Mouse (Mus musculus) E14TG2a.4 (cell line): ENCODE results near the gene Sypl.

Experiments
- H3K27me3 ChIP-seq: 2 replicates; pipeline ENCODE4 v1.6.1; 2014; ENCODE audit warnings: low read length, control low read depth; ENCODE audit not compliant: insufficient read depth
- H3K36me3 ChIP-seq: 2 replicates; pipeline ENCODE4 v1.6.1; 2014; ENCODE audit warnings: low read length, control low read depth; ENCODE audit not compliant: insufficient read depth
- H3K4me1 ChIP-seq: replicated peaks from 2 replicates; pipeline ENCODE4 v1.6.1; 2014; ENCODE audit warnings: low read depth, low read length, control low read depth
- H3K4me3 ChIP-seq: replicated peaks from 2 replicates; pipeline ENCODE4 v1.5.1; 2014; ENCODE audit warnings: mild to moderate bottlenecking, low read length
- H3K9me3 ChIP-seq: 2 replicates; pipeline ENCODE4 v1.6.1; 2014; ENCODE audit warnings: low read length, control low read depth
- CTCF ChIP-seq: conservative IDR thresholded peaks from 2 replicates; pipeline ENCODE4 v1.5.1; 2014; ENCODE audit warnings: low read length
- NANOG ChIP-seq: IDR thresholded peaks from 2 replicates; pipeline ENCODE4 v1.6.1; 2014; ENCODE audit warnings: borderline replicate concordance, low read length, mixed read lengths
- POU5F1 ChIP-seq: IDR thresholded peaks from 2 replicates; pipeline ENCODE4 v1.6.1; 2014; ENCODE audit warnings: low read length, borderline replicate concordance

Sypl gene

DNA sequence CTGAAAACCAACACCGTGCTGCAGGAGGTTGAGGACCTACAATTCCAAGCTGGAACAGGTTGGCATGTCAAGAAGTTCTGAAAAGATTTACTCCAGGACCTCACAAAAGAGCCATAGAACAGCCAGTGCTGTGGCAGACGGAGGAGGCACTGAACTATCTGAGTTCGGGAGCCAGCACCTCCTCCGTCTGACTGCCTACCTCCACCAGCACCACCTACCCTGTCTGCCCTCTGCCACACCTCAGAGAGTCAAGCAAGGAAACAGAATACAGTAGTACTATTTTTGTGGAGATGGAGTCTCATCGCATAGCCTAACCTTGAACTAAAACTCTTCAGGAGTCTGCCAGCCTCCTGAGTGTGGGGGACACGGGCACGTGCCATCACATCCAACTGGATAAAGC, 23.1 kb upstream of the Sypl start:
- no peak for TF ChIP-seq POU5F1
- no peak for TF ChIP-seq CTCF
- TF ChIP-seq NANOG = no peak
- Histone ChIP-seq H3K4me1 (peaks cover 17% of the 10 kb centered on the region), H3K9me3 (no peaks in the 10 kb centered on the region), H3K36me3 (no peaks in the 10 kb centered on the region), H3K4me3 (no peak overlapping the region), H3K27me3 (peaks cover 25% of the 10 kb centered on the region)

DNA sequence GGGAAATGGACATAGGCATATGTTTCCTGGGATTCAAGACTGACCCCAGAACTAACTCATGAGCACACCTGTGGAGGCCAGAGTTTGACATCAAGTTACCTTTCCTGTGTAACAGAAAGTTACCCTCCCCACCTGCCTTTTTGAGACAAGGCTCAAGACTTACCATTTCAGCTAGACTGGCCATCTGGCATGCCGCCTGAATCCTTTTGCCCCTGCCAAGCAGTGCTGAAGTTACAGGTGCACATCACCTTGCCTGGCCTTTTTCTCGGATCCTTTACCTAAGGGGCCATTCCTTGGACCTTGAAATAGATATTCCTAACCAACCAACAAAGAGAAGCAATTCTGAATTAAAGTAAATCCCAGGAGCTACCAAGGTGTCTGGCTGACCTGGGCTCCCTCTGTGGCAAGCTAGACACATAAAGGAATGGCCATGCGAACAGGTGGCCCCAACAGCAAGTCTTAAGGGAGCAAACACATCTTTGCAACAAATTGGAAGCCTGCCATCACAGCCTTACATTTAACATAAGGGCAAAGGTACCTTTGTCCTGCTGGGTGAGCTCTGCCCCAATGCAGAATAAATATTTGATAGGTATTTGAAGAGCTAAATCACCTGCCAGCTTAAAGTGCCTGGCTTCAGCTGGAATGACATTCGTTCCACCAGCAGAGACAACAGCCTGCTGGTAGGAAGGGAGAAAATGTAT, 17.3 kb upstream of the Sypl start:
- Histone ChIP-seq H3K36me3 (no peaks in the 10 kb centered on the region), H3K27me3 (peaks cover 19% of the 10 kb centered on the region; the same call in 1 of the 2 replicates), H3K4me3 (no peak overlapping the region), H3K4me1 (no peaks in the 10 kb centered on the region), H3K9me3 (no peaks in the 10 kb centered on the region)
- TF ChIP-seq POU5F1 (no peak), CTCF (no peak), NANOG (no peak)

DNA sequence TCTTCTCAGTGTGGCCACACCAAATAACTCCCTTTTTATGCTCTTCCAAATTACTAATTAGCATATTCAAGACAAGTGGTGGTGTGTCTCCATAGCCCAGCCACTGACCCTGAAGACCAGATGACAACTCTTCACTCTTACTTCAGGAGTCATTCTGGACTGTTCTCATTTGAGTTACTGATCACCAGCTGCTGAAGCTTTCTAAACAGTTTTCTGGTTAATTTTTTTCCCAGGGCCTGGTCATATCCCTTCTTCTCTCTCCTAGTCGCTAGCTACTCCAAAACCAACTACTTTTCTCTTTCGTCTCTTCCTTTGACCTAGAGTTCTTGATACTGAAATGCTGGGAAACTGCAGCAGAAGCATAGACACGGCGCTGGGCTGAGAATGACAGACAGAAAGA, 12.6 kb upstream of the Sypl start:
- TF ChIP-seq NANOG (no peak), POU5F1 (no peak), CTCF (no peak)

DNA sequence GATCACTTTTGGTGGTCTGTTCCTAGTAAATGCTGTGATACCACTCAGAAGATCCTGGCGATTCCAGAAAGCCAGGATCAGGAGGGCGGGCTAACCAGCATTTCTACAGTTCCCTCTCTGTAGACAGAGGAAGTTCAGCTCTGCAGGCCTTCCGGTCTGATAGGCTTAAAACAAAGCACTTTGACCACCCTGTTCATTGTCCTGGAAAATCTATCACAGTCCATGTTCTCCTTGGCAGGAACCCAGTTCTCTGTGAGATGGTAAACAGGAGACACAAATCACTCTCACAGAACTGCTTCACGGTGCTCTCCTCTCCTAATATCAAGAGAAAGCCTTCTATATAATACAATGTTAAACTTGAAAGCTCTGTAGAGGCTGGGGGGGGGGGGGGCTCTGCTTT, 10.3 kb upstream of the Sypl start:
- no peaks in the 10 kb centered on the region for H3K27me3 ChIP-seq
- H3K4me1 ChIP-seq = no peaks in the 10 kb centered on the region
- no peak overlapping the region for H3K4me3 ChIP-seq
- H3K9me3 ChIP-seq = 0 out of 2 replicates have a peak, but pooled peaks cover 6% of the 10 kb centered on the region
- no peak for TF ChIP-seq POU5F1
- no peak for TF ChIP-seq CTCF
- no peak for TF ChIP-seq NANOG
- H3K36me3 ChIP-seq = no peaks in the 10 kb centered on the region

More for the DNA sequence above, 12.6 kb upstream of the Sypl start:
- H3K27me3 ChIP-seq = peaks cover 15% of the 10 kb centered on the region; the same call in 1 of the 2 replicates
- no peak overlapping the region for H3K4me3 ChIP-seq
- no peaks in the 10 kb centered on the region for H3K36me3 ChIP-seq
- H3K4me1 ChIP-seq = no peaks in the 10 kb centered on the region
- H3K9me3 ChIP-seq = 0 out of 2 replicates have a peak, but pooled peaks cover 6% of the 10 kb centered on the region

DNA sequence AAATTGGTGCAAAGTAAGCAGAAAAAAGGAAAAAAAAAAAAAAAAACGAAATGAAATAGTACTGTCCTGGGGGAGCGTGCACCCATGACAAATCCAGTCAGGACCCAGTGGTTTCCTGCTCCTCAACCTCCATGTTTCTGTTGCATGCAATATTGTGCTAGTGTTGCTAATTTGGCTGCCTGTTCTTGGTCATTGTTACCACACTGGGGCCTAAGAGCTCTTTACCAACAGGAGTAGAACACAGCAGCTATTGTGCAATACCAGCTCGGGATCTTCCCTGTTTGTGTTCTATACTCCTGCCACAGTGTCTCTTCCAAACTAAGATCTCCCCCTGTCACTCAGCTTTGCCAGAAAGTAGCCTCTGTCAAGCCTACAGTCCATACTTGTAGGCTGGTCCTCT, 9.7 kb upstream of the Sypl start:
- no peaks in the 10 kb centered on the region for H3K4me1 ChIP-seq
- H3K4me3 ChIP-seq = no peak overlapping the region
- no peaks in the 10 kb centered on the region for H3K36me3 ChIP-seq
- TF ChIP-seq NANOG (no peak), CTCF (no peak), POU5F1 (no peak)
- no peaks in the 10 kb centered on the region for H3K27me3 ChIP-seq
- 0 out of 2 replicates have a peak, but pooled peaks cover 6% of the 10 kb centered on the region for H3K9me3 ChIP-seq

DNA sequence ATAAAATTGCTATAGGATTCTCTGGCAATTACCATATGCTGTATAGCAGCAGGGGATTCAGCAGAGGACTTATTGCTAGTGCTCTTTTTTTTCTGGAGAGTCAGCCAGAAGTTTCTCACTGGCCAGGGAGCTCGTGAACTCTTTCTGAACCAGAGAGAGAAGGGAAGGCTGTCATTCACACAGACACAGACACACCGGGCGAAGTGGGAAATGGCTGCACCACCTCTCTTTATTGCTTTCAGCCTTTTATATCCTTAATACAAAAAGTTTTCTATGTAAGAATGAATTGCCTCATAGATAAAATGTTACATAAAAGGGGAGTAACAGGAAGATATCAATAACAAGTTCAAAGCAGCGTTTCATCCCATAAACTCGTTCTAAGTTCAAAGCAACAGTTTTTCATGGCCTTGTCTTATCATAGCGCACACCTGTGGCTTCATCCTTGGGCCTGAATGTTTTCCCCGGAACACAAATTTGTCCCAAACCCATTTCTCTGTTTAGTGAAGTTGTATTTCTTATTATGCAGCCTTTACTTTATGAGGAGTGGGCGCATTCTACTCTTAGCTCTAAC, 8.7 kb upstream of the Sypl start:
- H3K36me3 ChIP-seq = no peaks in the 10 kb centered on the region
- no peaks in the 10 kb centered on the region for H3K4me1 ChIP-seq
- H3K27me3 ChIP-seq = no peaks in the 10 kb centered on the region
- H3K9me3 ChIP-seq = 0 out of 2 replicates have a peak, but pooled peaks cover 6% of the 10 kb centered on the region
- H3K4me3 ChIP-seq = no peak overlapping the region
- no peak for TF ChIP-seq CTCF
- no peak for TF ChIP-seq NANOG
- TF ChIP-seq POU5F1 = no peak

DNA sequence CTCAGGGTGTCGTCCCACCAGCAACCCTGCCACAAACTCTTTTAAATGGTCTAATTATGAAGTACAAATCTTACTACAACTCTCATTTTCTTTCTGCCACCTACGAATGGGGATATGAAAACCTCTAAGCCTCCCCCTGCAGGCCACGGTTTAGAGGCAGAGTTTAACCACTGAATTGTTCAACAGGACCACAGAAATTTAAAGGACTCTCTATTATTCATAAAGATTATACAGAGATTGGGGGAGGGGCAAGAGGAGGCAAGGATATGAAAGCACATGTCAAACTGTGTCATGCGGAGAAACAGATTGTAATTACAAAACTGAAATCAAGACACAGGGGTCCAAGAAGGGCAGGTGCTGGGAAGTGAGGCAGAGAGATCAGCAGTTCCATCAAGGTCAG, 7.3 kb upstream of the Sypl start:
- TF ChIP-seq CTCF = no peak
- no peak for TF ChIP-seq NANOG

DNA sequence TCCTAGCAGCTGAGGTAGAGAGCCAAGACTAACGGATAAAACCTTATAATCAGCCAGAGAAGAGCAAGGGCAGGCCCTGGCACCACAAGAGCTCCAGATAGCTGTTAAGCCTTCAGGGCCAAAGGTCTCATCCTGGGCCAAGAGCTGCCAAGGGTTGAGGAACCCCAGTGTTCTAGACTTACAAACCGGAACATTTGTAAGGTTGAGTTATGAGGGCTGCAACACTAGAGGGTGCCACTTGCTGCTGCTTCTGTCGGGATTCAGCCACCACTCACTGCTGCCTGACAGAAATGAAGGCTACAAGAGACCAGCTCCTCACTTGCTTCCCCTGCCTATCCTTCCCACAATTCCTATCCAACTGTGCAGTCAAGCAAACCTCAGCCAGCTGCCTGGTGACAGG, 1.3 kb upstream of the Sypl start:
- H3K4me1 ChIP-seq = peaks cover 14% of the 10 kb centered on the region
- peaks cover 4% of the 10 kb centered on the region for H3K27me3 ChIP-seq
- H3K9me3 ChIP-seq = no peaks in the 10 kb centered on the region
- TF ChIP-seq NANOG = no peak
- 0 out of 2 replicates have a peak, but pooled peaks have one; percentile 13 for TF ChIP-seq CTCF
- no peaks in the 10 kb centered on the region for H3K36me3 ChIP-seq
- H3K4me3 ChIP-seq = no peak overlapping the region

More for the DNA sequence above, 7.3 kb upstream of the Sypl start:
- Histone ChIP-seq H3K9me3 (0 out of 2 replicates have a peak, but pooled peaks cover 6% of the 10 kb centered on the region), H3K4me1 (no peaks in the 10 kb centered on the region), H3K4me3 (no peak overlapping the region), H3K27me3 (no peaks in the 10 kb centered on the region), H3K36me3 (no peaks in the 10 kb centered on the region)
